Mouse (Mus musculus): ENCODE results near the gene Kcnj14. TPM values are rescaled to one million over a fixed set of nuclear protein-coding genes. Genes with fewer than 3 reads are reported as not detected.

Gene Kcnj14
- polyA plus RNA-seq, 1 experiment, result 0.04 TPM

- Histone ChIP-seq H3K9me3 (ENCODE audit: control insufficient read depth, low read length) (no peaks in the 10 kb centered on the region), H3K27me3 (ENCODE audit: control insufficient read depth) (peaks cover 63% of the 10 kb centered on the region), H3K4me1 (ENCODE audit: control insufficient read depth) (peaks cover 17% of the 10 kb centered on the region), H3K4me3 (replicated peaks) (no peak overlapping the region), H3K36me3 (ENCODE audit: control insufficient read depth) (no peaks in the 10 kb centered on the region)
- no peak for TF ChIP-seq TAL1 (IDR thresholded peaks at IDR 0.05; ENCODE audit: low read length)
- no peak for TF ChIP-seq GATA1 (IDR thresholded peaks at IDR 0.05; ENCODE audit: low read length)
These were observed 32.7 kb downstream of the Kcnj14 start for GRCm38 (mm10) chr7:45791756-45792490.

GRCm38 (mm10) chr7:45790721-45791120 is 33.9 kb downstream of the Kcnj14 start:
- Histone ChIP-seq H3K4me1 (ENCODE audit: control insufficient read depth) (peaks cover 5% of the 10 kb centered on the region), H3K4me3 (replicated peaks) (no peak overlapping the region), H3K36me3 (ENCODE audit: control insufficient read depth) (no peaks in the 10 kb centered on the region), H3K9me3 (ENCODE audit: control insufficient read depth, low read length) (no peaks in the 10 kb centered on the region; the same call in 1 of the 2 replicates), H3K27me3 (ENCODE audit: control insufficient read depth) (peaks cover 69% of the 10 kb centered on the region)
- TF ChIP-seq TAL1 (IDR thresholded peaks at IDR 0.05; ENCODE audit: low read length) (no peak), GATA1 (IDR thresholded peaks at IDR 0.05; ENCODE audit: low read length) (no peak)

- H3K9me3 ChIP-seq (ENCODE audit: control insufficient read depth, low read length), result peaks cover 3% of the 10 kb centered on the region; the same call in 1 of the 2 replicates
- no peaks in the 10 kb centered on the region for H3K36me3 ChIP-seq (ENCODE audit: control insufficient read depth)
- peaks cover 9% of the 10 kb centered on the region for H3K4me1 ChIP-seq (ENCODE audit: control insufficient read depth)
- peaks cover 82% of the 10 kb centered on the region for H3K27me3 ChIP-seq (ENCODE audit: control insufficient read depth)
- TF ChIP-seq TAL1 (IDR thresholded peaks at IDR 0.05; ENCODE audit: low read length) (no peak), GATA1 (IDR thresholded peaks at IDR 0.05; ENCODE audit: low read length) (no peak)
- H3K4me3 ChIP-seq (replicated peaks), result no peak overlapping the region
These were observed 36.9 kb downstream of the Kcnj14 start for GRCm38 (mm10) chr7:45787642-45788041.

GRCm38 (mm10) chr7:45786661-45787413 is 37.7 kb downstream of the Kcnj14 start:
- TF ChIP-seq GATA1 (IDR thresholded peaks at IDR 0.05; ENCODE audit: low read length), result no peak
- H3K9me3 ChIP-seq (ENCODE audit: control insufficient read depth, low read length), result peaks cover 3% of the 10 kb centered on the region; the same call in 1 of the 2 replicates
- H3K4me3 ChIP-seq (replicated peaks), result no peak overlapping the region
- peaks cover 7% of the 10 kb centered on the region for H3K4me1 ChIP-seq (ENCODE audit: control insufficient read depth)
- H3K27me3 ChIP-seq (ENCODE audit: control insufficient read depth), result peaks cover 84% of the 10 kb centered on the region
- H3K36me3 ChIP-seq (ENCODE audit: control insufficient read depth), result no peaks in the 10 kb centered on the region

GRCm38 (mm10) chr7:45786136-45786578 is 38.4 kb downstream of the Kcnj14 start:
- no peaks in the 10 kb centered on the region for H3K36me3 ChIP-seq (ENCODE audit: control insufficient read depth)
- H3K9me3 ChIP-seq (ENCODE audit: control insufficient read depth, low read length), result peaks cover 3% of the 10 kb centered on the region; the same call in 1 of the 2 replicates
- peaks cover 83% of the 10 kb centered on the region for H3K27me3 ChIP-seq (ENCODE audit: control insufficient read depth)
- no peak overlapping the region for H3K4me3 ChIP-seq (replicated peaks)
- H3K4me1 ChIP-seq (ENCODE audit: control insufficient read depth), result peaks cover 7% of the 10 kb centered on the region
- TF ChIP-seq GATA1 (IDR thresholded peaks at IDR 0.05; ENCODE audit: low read length), result no peak
- TF ChIP-seq TAL1 (IDR thresholded peaks at IDR 0.05; ENCODE audit: low read length), result no peak

GRCm38 (mm10) chr7:45785388-45786135 is 39.0 kb downstream of the Kcnj14 start:
- peaks cover 3% of the 10 kb centered on the region; the same call in 1 of the 2 replicates for H3K9me3 ChIP-seq (ENCODE audit: control insufficient read depth, low read length)
- H3K4me1 ChIP-seq (ENCODE audit: control insufficient read depth), result peaks cover 7% of the 10 kb centered on the region
- H3K36me3 ChIP-seq (ENCODE audit: control insufficient read depth), result no peaks in the 10 kb centered on the region
- no peak for TF ChIP-seq TAL1 (IDR thresholded peaks at IDR 0.05; ENCODE audit: low read length)
- no peak for TF ChIP-seq GATA1 (IDR thresholded peaks at IDR 0.05; ENCODE audit: low read length)
- H3K4me3 ChIP-seq (replicated peaks), result no peak overlapping the region
- H3K27me3 ChIP-seq (ENCODE audit: control insufficient read depth), result peaks cover 83% of the 10 kb centered on the region

- peak within 1 kb of the TSS; percentile 53 for H3K4me3 ChIP-seq (replicated peaks)
- no peaks in the 10 kb centered on the region for H3K36me3 ChIP-seq (ENCODE audit: control insufficient read depth)
- peaks cover 78% of the 10 kb centered on the region for H3K27me3 ChIP-seq (ENCODE audit: control insufficient read depth)
- no peak for TF ChIP-seq TAL1 (IDR thresholded peaks at IDR 0.05; ENCODE audit: low read length)
- TF ChIP-seq GATA1 (IDR thresholded peaks at IDR 0.05; ENCODE audit: low read length), result no peak
- peaks cover 3% of the 10 kb centered on the region; the same call in 1 of the 2 replicates for H3K9me3 ChIP-seq (ENCODE audit: control insufficient read depth, low read length)
- H3K4me1 ChIP-seq (ENCODE audit: control insufficient read depth), result peaks cover 7% of the 10 kb centered on the region
These were observed 39.8 kb downstream of the Kcnj14 start, which contains the start of gene Sult2b1 for GRCm38 (mm10) chr7:45784524-45785372. Gene Sult2b1 (minus strand): TSS chr7:45784669.

- TF ChIP-seq GATA1 (IDR thresholded peaks at IDR 0.05; ENCODE audit: low read length) (no peak), TAL1 (IDR thresholded peaks at IDR 0.05; ENCODE audit: low read length) (no peak)
- Histone ChIP-seq H3K36me3 (ENCODE audit: control insufficient read depth) (no peaks in the 10 kb centered on the region), H3K27me3 (ENCODE audit: control insufficient read depth) (peaks cover 86% of the 10 kb centered on the region), H3K4me3 (replicated peaks) (peak within 1 kb of the TSS; percentile 53), H3K9me3 (ENCODE audit: control insufficient read depth, low read length) (peaks cover 3% of the 10 kb centered on the region; the same call in 1 of the 2 replicates), H3K4me1 (ENCODE audit: control insufficient read depth) (peaks cover 12% of the 10 kb centered on the region)
These were observed 41.0 kb downstream of the Kcnj14 start, which contains the start of gene Lmtk3 for GRCm38 (mm10) chr7:45783511-45784091. Gene Lmtk3 (plus strand): TSS chr7:45783738.

Measured in erythroblast, embryonic 14.5 days (primary cell).